Mouse (Mus musculus) layer of hippocampus, adult 11-12 months (tissue): ENCODE measurements around the gene Gdpd2.

Experiments used
- DNase-seq: peaks from one replicate; pipeline ENCODE4 v3.0.0; 2022; ENCODE audit warnings: low spot score

Gdpd2 gene

DNA sequence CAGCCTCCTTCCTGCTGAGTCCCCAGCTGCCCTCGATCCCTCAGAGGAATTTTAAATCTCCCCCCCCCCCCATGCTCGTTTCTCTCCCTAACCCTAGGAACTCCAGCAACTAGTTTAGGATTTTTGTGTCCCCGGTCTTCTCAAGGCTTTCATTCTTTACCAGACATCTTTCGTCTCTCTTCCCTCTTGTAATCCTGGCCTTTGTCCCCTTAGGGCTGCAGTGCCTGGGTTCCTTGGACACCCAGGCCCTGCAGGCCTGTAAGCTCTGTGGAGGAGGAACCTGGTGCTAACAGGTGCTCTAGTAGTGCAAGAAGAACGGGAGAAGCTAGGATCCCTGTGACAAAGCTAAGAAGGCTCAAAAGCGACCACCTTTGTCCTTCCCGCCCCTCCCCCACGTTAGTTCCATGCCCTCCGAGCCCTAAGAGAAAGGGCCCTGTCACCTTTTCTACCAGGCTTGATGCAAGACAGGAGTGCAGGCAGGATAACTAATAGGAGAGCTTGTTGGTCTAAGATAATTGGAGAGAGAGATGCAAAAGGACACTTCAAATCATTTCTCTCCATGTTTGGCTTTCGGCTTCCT, 48.1 kb downstream of the Gdpd2 start:
- DNase-seq: no peak

DNA sequence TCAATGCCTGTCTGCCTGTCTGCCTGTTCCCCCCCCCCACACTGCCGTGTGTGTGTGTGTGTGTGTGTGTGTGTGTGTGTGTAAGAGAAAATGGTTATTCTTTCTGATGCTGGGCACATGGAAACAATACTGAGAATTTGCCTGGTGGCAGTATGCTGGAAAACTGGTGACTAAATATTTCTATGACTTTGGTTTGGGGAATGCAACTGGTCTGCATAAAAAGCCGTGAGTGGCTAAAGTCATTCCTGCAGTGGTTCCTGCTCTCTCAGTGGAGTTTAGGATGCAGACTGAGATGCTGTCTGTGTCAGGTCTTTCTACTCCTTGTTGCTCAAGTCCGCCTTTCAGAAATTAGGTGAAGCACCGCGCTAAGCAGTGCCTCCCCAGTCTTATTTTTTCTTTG, 48.7 kb downstream of the Gdpd2 start:
- no peak for DNase-seq
